Mouse (Mus musculus) layer of hippocampus, adult 9-11 months (tissue): ENCODE measurements around the gene Trank1.

Source experiments
- DNase-seq: peaks from one replicate; pipeline ENCODE4 v3.0.0; 2022

The Trank1 gene

GRCm38 (mm10) chr9:111428698-111429362 lies 117.3 kb downstream of the Trank1 start:
- DNase-seq, result no peak

GRCm38 (mm10) chr9:111429363-111429750 lies 117.8 kb downstream of the Trank1 start:
- DNase-seq, result no peak

- DNase-seq, result no peak
Observed at GRCm38 (mm10) chr9:111435429-111435828, 123.9 kb downstream of the Trank1 start.

- no peak for DNase-seq
Observed at GRCm38 (mm10) chr9:111438904-111439835, 127.6 kb downstream of the Trank1 start, which contains the start of gene Dclk3. TSS of gene Dclk3 (plus strand) at chr9:111439081.

GRCm38 (mm10) chr9:111439836-111440201 lies 128.3 kb downstream of the Trank1 start:
- no peak for DNase-seq

GRCm38 (mm10) chr9:111440446-111440845 lies 128.9 kb downstream of the Trank1 start:
- DNase-seq, result no peak

GRCm38 (mm10) chr9:111441151-111441550 lies 129.6 kb downstream of the Trank1 start:
- no peak for DNase-seq
